Mouse (Mus musculus) mature B cell (primary cell): ENCODE results near the gene Stat3.

Experiments used
- in situ Hi-C: fragments of 300-500 bp; cut with MboI; formaldehyde crosslinking; loops from 2 replicates; pipeline ENCODE4 v1.14.3; 2019

The Stat3 gene

GRCm38 (mm10) chr11:100964180-100964579 lies 24.8 kb upstream of the Stat3 start:
- in situ Hi-C loops: no loop called here

- in situ Hi-C loops: no loop called here
Observed at GRCm38 (mm10) chr11:100963647-100964046, 24.3 kb upstream of the Stat3 start.

- in situ Hi-C loops: no loop called here
Observed at GRCm38 (mm10) chr11:100962371-100962911, 23.1 kb upstream of the Stat3 start.

- in situ Hi-C loops: no loop called here
Observed at GRCm38 (mm10) chr11:100960540-100960939, 21.2 kb upstream of the Stat3 start.

GRCm38 (mm10) chr11:100959826-100960225 lies 20.5 kb upstream of the Stat3 start:
- in situ Hi-C loops: loop anchor here (5.0 kb wide), 1 partner anchor 53 kb away; no protein-coding TSS in a partner anchor

GRCm38 (mm10) chr11:100959464-100959810 lies 20.1 kb upstream of the Stat3 start:
- in situ Hi-C loops: loop anchor here (5.0 kb wide), 1 partner anchor 52 kb away; no protein-coding TSS in a partner anchor

GRCm38 (mm10) chr11:100958613-100959463 lies 19.5 kb upstream of the Stat3 start:
- in situ Hi-C loops: loop anchor here (5.0 kb wide), 1 partner anchor 52 kb away; no protein-coding TSS in a partner anchor

GRCm38 (mm10) chr11:100957915-100958469 lies 18.7 kb upstream of the Stat3 start:
- in situ Hi-C loops: loop anchor here (5.0 kb wide), 1 partner anchor 51 kb away; no protein-coding TSS in a partner anchor

GRCm38 (mm10) chr11:100957244-100957643 lies 17.9 kb upstream of the Stat3 start:
- in situ Hi-C loops: loop anchor here (5.0 kb wide), 1 partner anchor 50 kb away; no protein-coding TSS in a partner anchor

- in situ Hi-C loops: no loop called here
Observed at GRCm38 (mm10) chr11:100949540-100949939, 10.2 kb upstream of the Stat3 start.

- in situ Hi-C loops: no loop called here
Observed at GRCm38 (mm10) chr11:100948317-100948716, 9.0 kb upstream of the Stat3 start.

- in situ Hi-C loops: no loop called here
Observed at GRCm38 (mm10) chr11:100947548-100947947, 8.2 kb upstream of the Stat3 start.

- in situ Hi-C loops: no loop called here
Observed at GRCm38 (mm10) chr11:100946862-100947261, 7.5 kb upstream of the Stat3 start.

- in situ Hi-C loops: no loop called here
Observed at GRCm38 (mm10) chr11:100942388-100942787, 3.0 kb upstream of the Stat3 start.

GRCm38 (mm10) chr11:100938711-100939511 lies 429 bp downstream of the Stat3 start:
- in situ Hi-C loops: no loop called here

- in situ Hi-C loops: no loop called here
Observed at GRCm38 (mm10) chr11:100938112-100938511, 1.2 kb downstream of the Stat3 start.

- in situ Hi-C loops: no loop called here
Observed at GRCm38 (mm10) chr11:100937295-100937694, 2.0 kb downstream of the Stat3 start.

GRCm38 (mm10) chr11:100935373-100936355 lies 3.7 kb downstream of the Stat3 start:
- in situ Hi-C loops: no loop called here

- in situ Hi-C loops: no loop called here
Observed at GRCm38 (mm10) chr11:100931254-100931921, 8.0 kb downstream of the Stat3 start.

- in situ Hi-C loops: no loop called here
Observed at GRCm38 (mm10) chr11:100930611-100931010, 8.7 kb downstream of the Stat3 start.
